Mouse (Mus musculus) lung, embryonic 16.5 days (tissue): ENCODE results near the gene Adamts2. TPM values are rescaled to one million over a fixed set of nuclear protein-coding genes. Genes with fewer than 3 reads are reported as not detected.

ENCODE experiments used
- ATAC-seq: fragments of 200-750 bp; cut with Nextera tagmentation; 2 replicates; pipeline ENCODE4 v1.8.0; 2017; ENCODE audit warnings: low read depth, mild to moderate bottlenecking, moderate library complexity
- H3K27ac ChIP-seq: fragments of 300-500 bp; sonication (generic); 2 replicates; pipeline ENCODE4 v1.5.1; 2014; ENCODE audit warnings: mild to moderate bottlenecking, control low read depth, low read length
- H3K27me3 ChIP-seq: fragments of 300-500 bp; sonication (generic); 2 replicates; pipeline ENCODE4 v1.6.1; 2014; ENCODE audit warnings: low read depth, low read length, mixed read lengths; ENCODE audit not compliant: control insufficient read depth, insufficient read depth
- H3K36me3 ChIP-seq: fragments of 300-500 bp; sonication (generic); 2 replicates; pipeline ENCODE4 v1.6.1; 2014; ENCODE audit warnings: low read length; ENCODE audit not compliant: control insufficient read depth, insufficient read depth
- H3K4me1 ChIP-seq: fragments of 300-500 bp; sonication (generic); replicated peaks from 2 replicates; pipeline ENCODE4 v1.6.1; 2014; ENCODE audit warnings: low read length, mixed read lengths; ENCODE audit not compliant: control insufficient read depth, insufficient read depth
- H3K4me2 ChIP-seq: fragments of 300-500 bp; sonication (generic); 2 replicates; pipeline ENCODE4 v1.6.1; 2014; ENCODE audit warnings: low read depth, low read length, control low read depth
- H3K4me3 ChIP-seq: fragments of 300-500 bp; sonication (generic); 2 replicates; pipeline ENCODE4 v1.5.1; 2014; ENCODE audit warnings: mild to moderate bottlenecking, low read length, control low read depth
- H3K9ac ChIP-seq: fragments of 300-500 bp; sonication (generic); 2 replicates; pipeline ENCODE4 v1.6.1; 2014; ENCODE audit warnings: low read length, control low read depth
- H3K9me3 ChIP-seq: fragments of 300-500 bp; sonication (generic); 2 replicates; pipeline ENCODE4 v1.6.1; 2016; ENCODE audit warnings: low read length; ENCODE audit not compliant: control insufficient read depth
- WGBS: fragments of 180-500 bp; shearing (Covaris S2); extraction: QIAGEN DNeasy Blood & Tissue Kit; methylation state at CpG from one replicate; pipeline ENCODE4 v1.1.7; 2014; 5-methylcytosine and 5-hydroxymethylcytosine counted together
- polyA plus RNA-seq: library from polyadenylated mRNA; unstranded; fragments of >200 nt; fragmentation: Nextera tagmentation; extraction: Ambion mirVana; gene quantifications from 2 replicates; pipeline ENCODE4 v1.2.1, GENCODE M21; 2015

Adamts2 gene
- polyA plus RNA-seq, 1 experiment from 2014 or later = 14.0 TPM

DNA sequence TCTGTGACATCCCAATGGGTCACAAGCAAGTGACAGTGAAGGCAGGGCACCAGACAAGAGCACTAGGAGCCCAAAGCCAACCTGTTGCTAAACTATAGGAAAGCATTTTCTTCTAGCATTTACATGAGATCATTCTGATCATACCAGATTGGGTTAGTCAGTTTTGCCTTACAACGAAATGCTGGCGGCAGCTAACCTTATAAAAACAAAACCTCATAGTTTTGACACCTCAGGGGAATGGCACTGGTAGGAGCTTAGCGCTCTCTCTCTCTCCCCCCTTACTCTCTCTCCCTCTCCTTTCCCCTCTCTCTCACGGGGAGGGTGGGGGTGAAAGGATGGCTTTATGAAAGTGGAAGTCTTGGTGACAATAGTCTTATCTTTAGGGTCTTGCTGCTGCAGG is 123.7 kb downstream of the Adamts2 start:
- Histone ChIP-seq H3K9ac (no peak overlapping the region), H3K9me3 (no peaks in the 10 kb centered on the region), H3K4me2 (no peak overlapping the region), H3K27me3 (no peaks in the 10 kb centered on the region), H3K4me3 (no peak overlapping the region), H3K4me1 (0 out of 2 replicates have a peak, but pooled peaks cover 3% of the 10 kb centered on the region), H3K36me3 (no peaks in the 10 kb centered on the region), H3K27ac (no peak overlapping the region)
- WGBS = 55% methylated on average over 4 of the region's 4 CpGs
- ATAC-seq = no peak

DNA sequence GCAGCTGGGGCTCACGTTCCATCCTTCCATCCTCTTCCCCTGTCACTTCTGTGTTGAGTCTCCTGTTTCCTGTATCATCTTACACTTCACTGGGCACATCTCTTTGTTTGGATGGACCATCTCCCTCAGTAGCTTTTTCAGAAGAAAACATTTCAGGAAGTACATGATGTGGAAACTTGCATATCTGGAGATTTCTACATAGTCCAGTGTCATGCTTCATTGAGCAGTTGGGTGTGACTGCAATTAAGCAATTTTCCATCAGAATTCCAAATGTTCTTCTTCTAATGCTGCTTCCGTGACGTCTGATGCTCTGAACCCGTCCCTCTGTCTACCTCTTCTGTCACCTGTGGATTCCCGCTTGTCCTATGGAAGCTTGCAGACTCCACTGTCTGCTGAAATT is 124.2 kb downstream of the Adamts2 start:
- WGBS = 61% methylated on average over 5 of the region's 5 CpGs
- Histone ChIP-seq H3K4me3 (no peak overlapping the region), H3K9me3 (no peaks in the 10 kb centered on the region), H3K36me3 (no peaks in the 10 kb centered on the region), H3K27me3 (no peaks in the 10 kb centered on the region), H3K27ac (no peak overlapping the region), H3K9ac (no peak overlapping the region), H3K4me1 (0 out of 2 replicates have a peak, but pooled peaks cover under 1% of the 10 kb centered on the region), H3K4me2 (no peak overlapping the region)
- no peak for ATAC-seq

DNA sequence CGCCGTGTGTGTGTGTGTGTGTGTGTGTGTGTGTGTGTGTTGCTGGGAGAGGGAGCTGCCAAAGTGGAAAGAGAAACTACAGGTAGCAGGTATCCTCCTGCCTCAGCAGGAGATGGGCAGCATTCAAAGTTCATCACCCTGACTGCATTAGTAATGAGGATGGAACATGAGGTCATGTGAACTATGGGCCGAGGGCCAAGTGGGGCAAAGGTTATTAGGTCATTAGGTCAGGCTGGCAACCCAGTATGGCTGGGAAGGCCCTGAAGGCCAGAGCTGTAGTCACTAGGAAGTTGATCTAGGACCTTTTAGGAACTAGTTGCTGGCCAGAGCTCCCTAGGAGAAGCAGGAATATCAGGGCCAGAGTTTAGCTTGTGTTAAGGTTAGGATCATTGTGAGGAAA is 131.3 kb downstream of the Adamts2 start:
- Histone ChIP-seq H3K4me2 (no peak overlapping the region), H3K9ac (no peak overlapping the region), H3K36me3 (no peaks in the 10 kb centered on the region), H3K27ac (no peak overlapping the region), H3K4me3 (no peak overlapping the region), H3K27me3 (no peaks in the 10 kb centered on the region), H3K9me3 (no peaks in the 10 kb centered on the region), H3K4me1 (no peaks in the 10 kb centered on the region)
- WGBS = 45% methylated on average over 3 of the region's 3 CpGs
- no peak for ATAC-seq

DNA sequence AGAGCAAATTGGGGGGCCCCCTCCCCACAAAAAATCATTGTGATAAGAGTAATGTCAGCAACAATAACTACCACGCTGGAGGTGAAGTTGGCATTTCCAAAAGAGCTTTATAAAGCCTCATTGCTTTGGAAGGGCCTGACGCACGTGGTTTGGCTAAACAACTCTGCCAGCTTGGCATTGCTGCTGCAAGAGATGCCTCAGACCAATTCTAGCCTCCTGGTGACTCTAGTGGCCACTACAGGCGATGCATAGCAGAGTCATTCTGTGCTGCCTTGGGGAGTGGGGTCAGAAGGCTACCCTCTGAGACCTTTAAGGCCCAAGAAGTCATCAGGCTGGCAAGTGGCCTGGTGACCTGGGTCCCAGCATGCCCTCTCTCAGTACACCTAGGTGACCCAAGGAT is 132.2 kb downstream of the Adamts2 start:
- WGBS = 55% methylated on average over 4 of the region's 4 CpGs
- Histone ChIP-seq H3K4me1 (no peaks in the 10 kb centered on the region), H3K4me2 (no peak overlapping the region), H3K9ac (no peak overlapping the region), H3K27ac (no peak overlapping the region), H3K36me3 (no peaks in the 10 kb centered on the region), H3K4me3 (no peak overlapping the region), H3K9me3 (no peaks in the 10 kb centered on the region), H3K27me3 (no peaks in the 10 kb centered on the region)
- no peak for ATAC-seq

DNA sequence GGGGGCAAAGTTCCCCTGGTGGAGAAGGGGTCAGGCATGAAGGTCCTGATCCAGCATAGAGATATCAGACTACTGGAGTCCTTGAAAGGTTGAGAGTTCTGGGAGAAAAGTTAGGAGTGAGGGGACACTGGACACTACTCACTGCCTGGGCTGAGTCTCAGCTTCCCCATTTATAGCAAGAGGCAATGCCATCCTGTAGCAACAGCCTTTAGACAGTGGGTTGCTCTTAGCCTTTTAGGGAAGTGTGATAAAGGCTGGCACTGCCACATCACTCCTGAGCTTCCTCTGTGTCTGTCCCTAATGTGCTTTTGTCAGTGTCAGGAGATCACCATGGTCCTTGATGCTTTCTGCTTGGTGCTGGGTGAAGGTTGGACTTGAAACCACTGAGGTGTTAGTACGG is 134.7 kb downstream of the Adamts2 start:
- H3K9ac ChIP-seq = no peak overlapping the region
- 94% methylated on average over 1 of the region's 1 CpGs for WGBS
- ATAC-seq = no peak
- H3K27me3 ChIP-seq = no peaks in the 10 kb centered on the region
- H3K27ac ChIP-seq = no peak overlapping the region
- H3K9me3 ChIP-seq = no peaks in the 10 kb centered on the region
- H3K4me2 ChIP-seq = no peak overlapping the region
- H3K4me1 ChIP-seq = no peaks in the 10 kb centered on the region
- no peaks in the 10 kb centered on the region for H3K36me3 ChIP-seq
- no peak overlapping the region for H3K4me3 ChIP-seq

DNA sequence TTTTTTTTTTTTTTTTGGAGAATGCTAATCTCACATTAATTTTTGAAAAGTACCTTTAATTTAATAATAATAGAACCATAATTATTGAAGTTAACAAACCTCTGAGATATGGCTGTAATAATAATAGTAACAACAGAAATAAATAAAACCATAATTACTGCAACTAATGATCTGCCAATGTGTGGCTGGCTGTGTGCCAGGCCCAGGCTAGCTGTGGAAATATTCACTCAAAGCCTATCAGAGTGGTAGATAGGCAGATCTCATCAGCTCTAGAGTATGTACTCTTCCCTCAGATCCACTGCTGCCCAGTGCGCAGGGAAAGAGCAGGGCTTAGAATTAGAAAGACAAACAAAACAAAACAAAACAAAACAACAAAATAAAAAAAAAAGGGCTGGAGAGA is 136.6 kb downstream of the Adamts2 start:
- H3K36me3 ChIP-seq = no peaks in the 10 kb centered on the region
- H3K4me3 ChIP-seq = no peak overlapping the region
- H3K9ac ChIP-seq = no peak overlapping the region
- H3K9me3 ChIP-seq = no peaks in the 10 kb centered on the region
- no peak overlapping the region for H3K27ac ChIP-seq
- H3K4me2 ChIP-seq = no peak overlapping the region
- 83% methylated on average over 1 of the region's 1 CpGs for WGBS
- H3K27me3 ChIP-seq = no peaks in the 10 kb centered on the region
- H3K4me1 ChIP-seq = no peaks in the 10 kb centered on the region
- ATAC-seq = no peak

DNA sequence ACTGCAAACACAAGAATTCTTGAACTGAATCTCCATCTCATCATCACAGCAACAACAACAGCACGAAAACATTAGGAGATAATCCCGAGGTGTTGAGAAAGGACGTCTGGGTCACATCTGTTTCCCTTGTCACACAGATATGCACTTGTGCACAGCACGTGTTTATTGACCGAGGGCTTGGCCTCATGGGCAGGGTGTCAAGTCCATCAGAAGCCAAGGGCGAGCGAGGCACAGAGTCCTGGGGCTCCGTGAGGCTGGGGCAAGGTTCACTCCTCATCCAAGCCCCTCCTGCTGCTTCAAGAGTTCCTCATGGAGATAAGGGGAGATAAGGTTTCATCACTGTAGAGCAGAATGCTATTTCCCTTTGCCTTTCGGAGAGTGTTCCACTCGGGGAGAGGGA is 137.6 kb downstream of the Adamts2 start:
- H3K4me2 ChIP-seq = no peak overlapping the region
- H3K9ac ChIP-seq = no peak overlapping the region
- WGBS = 14% methylated on average over 10 of the region's 10 CpGs

DNA sequence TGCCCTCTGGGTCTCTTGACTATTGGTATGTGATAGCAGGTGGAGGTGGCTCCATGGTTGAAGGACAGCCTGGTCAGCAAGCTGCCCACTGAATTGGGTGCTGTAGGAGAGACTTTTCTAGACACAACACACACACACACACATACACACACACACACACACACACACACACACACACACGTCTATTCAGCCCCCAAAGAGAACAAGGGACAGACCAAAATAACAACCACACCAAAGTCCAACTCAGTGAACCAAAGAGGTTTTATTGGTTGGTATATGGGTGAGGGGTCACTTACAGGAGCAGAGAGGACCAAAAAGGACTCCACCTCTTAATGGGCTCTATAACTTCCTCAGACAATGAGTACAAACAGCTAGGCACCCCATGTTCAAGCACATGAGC is 140.3 kb downstream of the Adamts2 start:
- Histone ChIP-seq H3K9ac (no peak overlapping the region), H3K4me1 (peaks cover 5% of the 10 kb centered on the region), H3K4me2 (no peak overlapping the region), H3K36me3 (no peaks in the 10 kb centered on the region), H3K9me3 (no peaks in the 10 kb centered on the region), H3K27me3 (no peaks in the 10 kb centered on the region), H3K4me3 (no peak overlapping the region), H3K27ac (no peak overlapping the region)
- no peak for ATAC-seq
- 56% methylated on average over 1 of the region's 1 CpGs for WGBS

More for the DNA sequence above, 137.6 kb downstream of the Adamts2 start:
- Histone ChIP-seq H3K36me3 (no peaks in the 10 kb centered on the region), H3K27me3 (no peaks in the 10 kb centered on the region), H3K4me3 (no peak overlapping the region), H3K9me3 (no peaks in the 10 kb centered on the region), H3K4me1 (no peaks in the 10 kb centered on the region), H3K27ac (no peak overlapping the region)
- ATAC-seq = no peak

DNA sequence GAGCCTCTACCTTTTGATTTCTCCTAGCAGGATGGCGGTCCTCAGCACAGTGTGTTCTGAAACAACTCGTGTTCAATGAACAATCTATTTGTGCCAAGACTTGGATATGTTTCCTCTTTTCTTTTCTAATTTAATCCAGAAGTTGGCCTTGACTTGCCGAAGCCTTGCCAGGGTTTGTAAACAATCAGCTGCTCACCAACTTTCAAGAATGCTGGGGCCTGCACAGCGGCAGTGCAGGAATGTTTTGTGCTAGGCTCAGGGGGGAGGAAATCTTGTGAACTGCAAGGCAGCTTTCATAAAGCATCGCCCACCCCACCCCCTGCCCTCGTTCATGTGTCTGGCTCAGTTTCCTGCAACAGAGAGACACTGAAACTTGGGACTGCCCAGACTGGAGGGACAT is 143.1 kb downstream of the Adamts2 start:
- Histone ChIP-seq H3K9ac (no peak overlapping the region), H3K4me1 (peaks cover 5% of the 10 kb centered on the region), H3K4me2 (no peak overlapping the region), H3K4me3 (no peak overlapping the region), H3K36me3 (no peaks in the 10 kb centered on the region), H3K27ac (peak overlapping the region; percentile 72), H3K9me3 (no peaks in the 10 kb centered on the region), H3K27me3 (no peaks in the 10 kb centered on the region)
- WGBS = 28% methylated on average over 6 of the region's 6 CpGs
- peak; percentile 84 for ATAC-seq

DNA sequence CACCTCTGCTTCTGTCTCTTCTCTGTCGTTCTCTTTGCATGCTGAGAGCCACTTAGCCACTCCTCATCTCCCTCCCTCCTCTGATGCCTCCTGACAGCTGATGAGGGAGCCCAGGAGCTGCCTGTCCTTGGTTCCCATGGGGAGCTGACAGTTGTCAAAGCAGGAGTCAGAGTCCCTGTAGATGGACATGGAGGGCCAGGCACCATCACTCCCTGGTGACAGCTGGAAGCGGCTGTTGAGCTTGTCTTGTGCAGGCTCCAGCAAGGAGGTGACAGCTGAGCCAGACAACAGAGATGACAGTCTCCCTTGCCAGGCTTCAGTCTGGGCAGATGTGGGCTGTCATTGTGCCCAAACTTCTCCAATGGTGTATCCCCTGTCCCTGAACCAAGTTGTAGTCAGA is 144.6 kb downstream of the Adamts2 start:
- no peak overlapping the region for H3K4me2 ChIP-seq
- peaks cover 13% of the 10 kb centered on the region for H3K4me1 ChIP-seq
- peak; percentile 72 for ATAC-seq
- H3K36me3 ChIP-seq = no peaks in the 10 kb centered on the region
- peak overlapping the region; percentile 33; the same call in 1 of the 2 replicates for H3K27ac ChIP-seq
- no peak overlapping the region for H3K9ac ChIP-seq
- H3K4me3 ChIP-seq = no peak overlapping the region
- no peaks in the 10 kb centered on the region for H3K27me3 ChIP-seq
- H3K9me3 ChIP-seq = no peaks in the 10 kb centered on the region
- 22% methylated on average over 2 of the region's 2 CpGs for WGBS
